Mouse (Mus musculus) thymus, adult 2 months (tissue): ENCODE measurements around the gene Nox4.

ENCODE experiments used
- CTCF ChIP-seq: fragments of 200-500 bp; IDR thresholded peaks from 2 replicates; pipeline ENCODE4 v1.5.1; 2012; ENCODE audit warnings: mild to moderate bottlenecking, control low read depth, low read length, moderate library complexity, borderline replicate concordance; ENCODE audit not compliant: control insufficient read depth, poor library complexity, insufficient read depth; ENCODE audit errors: extremely low read depth
- POLR2A ChIP-seq: fragments of 200-500 bp; IDR thresholded peaks from 2 replicates; pipeline ENCODE4 v1.6.1; 2012; ENCODE audit warnings: mild to moderate bottlenecking, low read length, control low read depth, moderate library complexity; ENCODE audit not compliant: control insufficient read depth, poor library complexity, insufficient read depth; ENCODE audit errors: extremely low read depth

GRCm38 (mm10) chr7:87246940-87247339, 1.0 kb downstream of the Nox4 start:
- TF ChIP-seq CTCF (no peak), POLR2A (no peak)
